Mouse (Mus musculus): ENCODE data around the gene Papola.

GRCm38 (mm10) chr12:105869242-105869641 is 84.7 kb downstream of the Papola start:
- no peak for TF ChIP-seq CTCF (IDR thresholded peaks at IDR 0.05; ENCODE audit: low read depth)
- no peak for TF ChIP-seq EP300 (optimal IDR thresholded peaks at IDR 0.05)
